Mouse (Mus musculus) ES-E14 (cell line): ENCODE results near the gene Clasp1. TPM values are rescaled to one million over a fixed set of nuclear protein-coding genes. Genes with fewer than 3 reads are reported as not detected.

ENCODE experiments used
- DNase-seq: peaks from one replicate; pipeline ENCODE4 v3.0.0-alpha.2; 2013; ENCODE audit warnings: low read depth, low spot score
- H3K27ac ChIP-seq: 2 replicates; pipeline ENCODE4 v1.5.1; 2012; ENCODE audit warnings: low read depth, mild to moderate bottlenecking, low read length, moderate library complexity, mixed read lengths; ENCODE audit not compliant: poor library complexity, insufficient read depth, severe bottlenecking
- H3K36me3 ChIP-seq: 2 replicates; pipeline ENCODE4 v1.6.1; 2012; ENCODE audit warnings: mild to moderate bottlenecking, low read length, moderate library complexity, mixed read lengths; ENCODE audit not compliant: control insufficient read depth, poor library complexity, insufficient read depth, severe bottlenecking
- H3K4me1 ChIP-seq, 2 experiments: fragments of 150-350 bp in 1 of 2; sonication (generic) in 1 of 2; 2 replicates each; pipeline ENCODE4 v1.6.1; 2012; ENCODE audit warnings: low read length in 2 of 2, mild to moderate bottlenecking in 1 of 2, mixed read lengths in 1 of 2; ENCODE audit not compliant: control insufficient read depth in 2 of 2, insufficient read depth in 2 of 2, poor library complexity in 1 of 2
- H3K4me3 ChIP-seq, 2 experiments: fragments of 150-350 bp in 1 of 2; sonication (generic) in 1 of 2; 2 replicates each; pipeline ENCODE4 v1.5.1; 2012; ENCODE audit warnings: low read length in 2 of 2, low read depth in 1 of 2, mild to moderate bottlenecking in 1 of 2, mixed read lengths in 1 of 2; ENCODE audit not compliant: insufficient read depth in 1 of 2, poor library complexity in 1 of 2, severe bottlenecking in 1 of 2
- H3K9ac ChIP-seq: 2 replicates; pipeline ENCODE4 v1.6.1; 2012; ENCODE audit warnings: low read depth, mild to moderate bottlenecking, low read length, mixed read lengths; ENCODE audit not compliant: poor library complexity, insufficient read depth, severe bottlenecking
- H3K9me3 ChIP-seq: fragments of 150-350 bp; sonication (generic); 2 replicates; pipeline ENCODE4 v1.6.1; 2012; ENCODE audit warnings: low read depth, mild to moderate bottlenecking, low read length; ENCODE audit not compliant: control insufficient read depth, insufficient read depth
- CHD2 ChIP-seq: IDR thresholded peaks from 2 replicates; pipeline ENCODE4 v1.6.1; 2014; ENCODE audit warnings: mild to moderate bottlenecking, low read depth, low read length, inconsistent platforms
- HCFC1 ChIP-seq: IDR thresholded peaks from 2 replicates; pipeline ENCODE4 v1.6.1; 2012; ENCODE audit warnings: low read length, inconsistent platforms, borderline replicate concordance; ENCODE audit not compliant: insufficient read depth
- MAFK ChIP-seq: IDR thresholded peaks from 2 replicates; pipeline ENCODE4 v1.6.1; 2014; ENCODE audit warnings: mild to moderate bottlenecking, low read depth, low read length, inconsistent platforms; ENCODE audit not compliant: insufficient read depth
- ZC3H11A ChIP-seq: IDR thresholded peaks from 2 replicates; pipeline ENCODE4 v1.6.1; 2012; ENCODE audit warnings: low read depth, mild to moderate bottlenecking, inconsistent platforms, low read length, borderline replicate concordance
- ZNF384 ChIP-seq: IDR thresholded peaks from 2 replicates; pipeline ENCODE4 v1.6.1; 2012; ENCODE audit warnings: low read depth, low read length, inconsistent platforms
- in situ Hi-C, 2 experiments: fragments of 600-800 bp; cut with MboI; formaldehyde crosslinking; loops; one replicate each; pipeline ENCODE4 v1.15.1; 2025; ENCODE audit warnings: low sequenced_read_pairs in 2 of 2, inconsistent platforms in 1 of 2; ENCODE audit not compliant: unreplicated experiment in 2 of 2
- total RNA-seq: library from RNA; depleted of rRNA; stranded (reverse); fragments of 300-350 nt; gene quantifications from 2 replicates; pipeline ENCODE4 v1.2.3, GENCODE M21; 2012

The Clasp1 gene
- total RNA-seq, 1 experiment = 38.9 TPM

GRCm38 (mm10) chr1:118409249-118409648 lies 20.4 kb downstream of the Clasp1 start:
- Histone ChIP-seq H3K4me3 (no peak overlapping the region), H3K27ac (no peak overlapping the region), H3K9ac (no peak overlapping the region), H3K4me1 (peaks cover 2 to 9% of the 10 kb centered on the region in 2 experiments; a peak in 3 of 4 replicates), H3K9me3 (no peaks in the 10 kb centered on the region), H3K36me3 (no peaks in the 10 kb centered on the region)
- in situ Hi-C loops = no loop called here
- no peak for DNase-seq
- TF ChIP-seq ZNF384 (no peak), MAFK (no peak), CHD2 (no peak), ZC3H11A (no peak), HCFC1 (no peak)

DNA sequence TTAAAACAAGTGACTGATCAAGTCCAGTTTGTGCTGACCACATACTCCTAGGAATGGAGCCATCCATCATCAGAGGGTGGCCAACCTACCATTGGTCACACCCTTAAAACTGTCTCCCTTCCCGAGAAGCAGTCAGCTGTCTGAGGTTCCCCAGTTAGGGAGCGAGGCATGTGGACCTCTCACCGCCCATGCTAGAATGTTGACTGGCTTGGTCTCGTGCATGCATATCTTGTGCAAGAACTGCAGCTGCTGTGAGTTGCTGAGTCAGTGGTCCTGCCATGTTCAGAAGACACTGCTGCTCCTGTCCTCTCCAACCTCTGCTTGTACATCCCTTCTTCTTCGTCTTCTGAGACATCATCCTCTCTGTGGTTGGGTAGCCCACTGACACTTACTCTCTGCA lies 22.0 kb downstream of the Clasp1 start:
- no peak for DNase-seq
- in situ Hi-C loops = no loop called here
- no peak overlapping the region for H3K9ac ChIP-seq
- H3K9me3 ChIP-seq = no peaks in the 10 kb centered on the region
- peaks cover 2 to 12% of the 10 kb centered on the region in 2 experiments; a peak in 3 of 4 replicates for H3K4me1 ChIP-seq
- no peak overlapping the region for H3K4me3 ChIP-seq
- TF ChIP-seq ZNF384 (no peak), MAFK (no peak), ZC3H11A (no peak), HCFC1 (no peak), CHD2 (no peak)
- no peak overlapping the region for H3K27ac ChIP-seq
- no peaks in the 10 kb centered on the region for H3K36me3 ChIP-seq

DNA sequence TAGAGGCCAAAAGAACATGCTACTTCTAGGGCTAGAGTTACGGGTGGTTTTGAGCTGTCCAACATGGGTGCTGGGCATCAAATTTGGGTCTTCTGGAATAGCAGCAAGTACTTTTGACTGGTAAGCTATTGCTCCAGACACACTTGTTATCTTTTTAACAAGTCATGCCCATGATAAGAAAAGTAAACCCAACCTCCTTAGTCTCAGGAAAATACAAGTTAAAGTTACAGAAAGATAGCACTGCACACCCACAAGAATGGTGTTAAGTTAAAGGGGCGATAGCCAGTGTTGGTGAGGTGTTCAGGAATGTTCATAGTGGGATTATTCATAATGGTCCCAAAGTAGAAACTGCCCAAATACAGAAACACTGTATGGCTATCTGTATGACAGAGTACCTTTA lies 24.3 kb downstream of the Clasp1 start:
- no peaks in the 10 kb centered on the region for H3K9me3 ChIP-seq
- H3K27ac ChIP-seq = no peak overlapping the region
- no peak overlapping the region for H3K4me3 ChIP-seq
- no peak for DNase-seq
- TF ChIP-seq ZC3H11A = no peak
- no peak for TF ChIP-seq ZNF384
- TF ChIP-seq HCFC1 = no peak
- TF ChIP-seq CHD2 = no peak
- no peak for TF ChIP-seq MAFK
- in situ Hi-C loops = no loop called here
- no peak overlapping the region for H3K9ac ChIP-seq
- no peaks in the 10 kb centered on the region for H3K36me3 ChIP-seq
- H3K4me1 ChIP-seq = peaks cover 2 to 10% of the 10 kb centered on the region in 2 experiments; a peak in 3 of 4 replicates

DNA sequence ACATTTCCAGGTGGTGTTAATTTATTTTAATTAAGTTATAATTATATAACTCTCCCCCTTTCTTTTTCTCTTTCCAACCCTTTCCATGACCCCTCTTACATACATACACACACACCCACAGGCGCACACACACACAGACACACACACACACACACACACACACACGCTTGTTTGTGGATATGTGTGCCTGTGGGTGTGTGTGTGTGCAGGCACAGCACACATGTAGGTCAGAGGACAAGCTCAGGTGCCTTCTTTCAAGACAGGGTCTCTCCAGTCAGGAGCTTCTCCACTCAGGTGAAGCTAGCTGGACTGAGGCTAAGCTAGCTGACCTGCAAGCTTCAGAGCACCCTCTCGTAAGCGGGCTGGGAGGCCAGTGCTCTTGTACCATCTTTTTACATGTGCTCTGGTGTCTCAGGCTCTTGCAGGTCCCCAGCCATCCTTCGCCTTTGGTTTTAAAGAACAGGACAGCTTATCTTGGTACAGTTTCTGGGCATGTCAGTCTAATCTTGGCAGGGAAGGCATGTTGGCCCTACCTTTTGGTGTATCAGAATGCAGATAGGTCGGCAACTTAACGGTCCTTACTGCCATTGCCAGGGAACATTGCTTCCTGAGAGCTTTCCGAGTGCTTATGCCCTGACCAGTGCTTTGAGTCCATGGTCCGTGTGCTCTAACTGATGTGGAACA lies 28.3 kb downstream of the Clasp1 start:
- peaks cover 9% of the 10 kb centered on the region; the same call in 1 of the 2 replicates for H3K36me3 ChIP-seq
- no peak overlapping the region for H3K4me3 ChIP-seq
- no peak overlapping the region for H3K9ac ChIP-seq
- H3K4me1 ChIP-seq = peaks cover 0 to 6% of the 10 kb centered on the region in 2 experiments; a peak in 1 of 4 replicates
- in situ Hi-C loops = no loop called here
- DNase-seq = no peak
- TF ChIP-seq HCFC1 (no peak), CHD2 (no peak), ZC3H11A (no peak), MAFK (no peak), ZNF384 (no peak)
- H3K9me3 ChIP-seq = no peaks in the 10 kb centered on the region
- no peak overlapping the region for H3K27ac ChIP-seq

GRCm38 (mm10) chr1:118419399-118419798 lies 30.5 kb downstream of the Clasp1 start:
- H3K9me3 ChIP-seq = no peaks in the 10 kb centered on the region
- peaks cover 0 to 6% of the 10 kb centered on the region in 2 experiments; a peak in 1 of 4 replicates for H3K4me1 ChIP-seq
- peaks cover 9% of the 10 kb centered on the region; the same call in 1 of the 2 replicates for H3K36me3 ChIP-seq
- no peak overlapping the region for H3K4me3 ChIP-seq
- TF ChIP-seq HCFC1 (no peak), CHD2 (no peak), ZNF384 (no peak), MAFK (no peak), ZC3H11A (no peak)
- in situ Hi-C loops = no loop called here
- H3K27ac ChIP-seq = no peak overlapping the region
- no peak overlapping the region for H3K9ac ChIP-seq
- no peak for DNase-seq
